Mouse (Mus musculus) urinary bladder, postnatal 25 days (tissue): ENCODE data around the gene Col6a2.

Source experiments
- DNase-seq: peaks from one replicate; pipeline ENCODE4 v3.0.0; 2022; ENCODE audit warnings: low spot score

Col6a2 gene

GRCm38 (mm10) chr10:76548218-76548617 lies 75.2 kb downstream of the Col6a2 start:
- DNase-seq, result no peak

GRCm38 (mm10) chr10:76546566-76546965 lies 76.9 kb downstream of the Col6a2 start:
- DNase-seq, result no peak
